In genomic region chr2:33329622-33330021, GRCm38 (mm10) we compare ENCODE assay signal across 17 mouse cellular contexts. TPM values are rescaled to one million over a fixed set of nuclear protein-coding genes. Genes with fewer than 3 reads are reported as not detected.
DNase-seq lines count a peak whose midpoint lies in the region; ATAC-seq lines count a peak whose summit lies in the region.
"Had no signal": no experiment of that assay in that cellular context is flagged by ENCODE, and none has a peak within 500 bp of the region (broad histone marks: within the 10 kb centered on the region; RNA-seq: fewer than 3 reads in every experiment).

No protein-coding gene starts in this region.

- H3K4me1 ChIP-seq in midbrain, embryonic 11.5 days (ENCODE audit: control insufficient read depth, insufficient read depth, low read length): no peaks in the 10 kb centered on the region
- no peaks in the 10 kb centered on the region for H3K4me1 ChIP-seq in midbrain, embryonic 14.5 days (ENCODE audit: control insufficient read depth, insufficient read depth, low read length)
- H3K4me1 ChIP-seq: embryonic facial prominence, embryonic 10.5 days; forebrain, embryonic 13.5 days had no signal

- no peaks in the 10 kb centered on the region for H3K36me3 ChIP-seq in midbrain, embryonic 11.5 days (ENCODE audit: control insufficient read depth, insufficient read depth, low read length)
- 0 out of 2 replicates have a peak, but pooled peaks cover under 1% of the 10 kb centered on the region for H3K36me3 ChIP-seq in midbrain, embryonic 14.5 days (ENCODE audit: control insufficient read depth, insufficient read depth, low read length)
- H3K36me3 ChIP-seq: embryonic facial prominence, embryonic 10.5 days; embryonic facial prominence, embryonic 12.5 days had no signal

- no peak overlapping the region for H3K27ac ChIP-seq in midbrain, embryonic 11.5 days (ENCODE audit: low read depth, low read length)
- no peak overlapping the region for H3K27ac ChIP-seq in midbrain, embryonic 14.5 days (replicated peaks; ENCODE audit: low read depth, low read length)
- H3K27ac ChIP-seq: embryonic facial prominence, embryonic 10.5 days; embryonic facial prominence, embryonic 12.5 days; forebrain, embryonic 13.5 days; forebrain, embryonic 15.5 days had no signal

- H3K9ac ChIP-seq in midbrain, embryonic 11.5 days (ENCODE audit: low read length): no peak overlapping the region
- H3K9ac ChIP-seq in midbrain, embryonic 14.5 days (replicated peaks; ENCODE audit: low read length): no peak overlapping the region
- H3K9ac ChIP-seq: embryonic facial prominence, embryonic 12.5 days; forebrain, embryonic 13.5 days; forebrain, embryonic 15.5 days; forebrain, postnatal 0 days had no signal

- WGBS in midbrain, embryonic 11.5 days: 85% methylated on average over 2 of the region's 3 CpGs
- WGBS in midbrain, embryonic 14.5 days: 92% methylated on average over 2 of the region's 3 CpGs

- peak; percentile 10 for DNase-seq in midbrain, embryonic 11.5 days (ENCODE audit: low spot score, missing footprints)
- no peak for DNase-seq in midbrain, embryonic 14.5 days
- peak; percentile 86 for DNase-seq in 416B (ENCODE audit: low read depth)
- no peak for DNase-seq in embryo, embryonic 9.5 days (ENCODE audit: extremely low spot score)
- DNase-seq: adrenal gland, adult 8-10 months; cerebellum, adult 11-12 months; cerebellum, adult 9-10 months; embryo, embryonic 11 days; forebrain, postnatal 0 days had no signal

- H3K4me3 ChIP-seq in midbrain, embryonic 11.5 days (ENCODE audit: low read depth, low read length): no peak overlapping the region
- H3K4me3 ChIP-seq in midbrain, embryonic 14.5 days (replicated peaks; ENCODE audit: low read depth, low read length): no peak overlapping the region
- H3K4me3 ChIP-seq: embryonic facial prominence, embryonic 10.5 days; embryonic facial prominence, embryonic 12.5 days; forebrain, embryonic 13.5 days; forebrain, embryonic 15.5 days had no signal

- no peaks in the 10 kb centered on the region for H3K9me3 ChIP-seq in midbrain, embryonic 11.5 days (ENCODE audit: control insufficient read depth, low read length)
- H3K9me3 ChIP-seq in midbrain, embryonic 14.5 days (ENCODE audit: control insufficient read depth, low read length): no peaks in the 10 kb centered on the region
- H3K9me3 ChIP-seq: embryonic facial prominence, embryonic 10.5 days; embryonic facial prominence, embryonic 12.5 days; forebrain, embryonic 13.5 days; forebrain, embryonic 15.5 days had no signal

- H3K4me2 ChIP-seq in midbrain, embryonic 11.5 days: no peak overlapping the region
- no peak overlapping the region for H3K4me2 ChIP-seq in midbrain, embryonic 14.5 days (ENCODE audit: low read length)
- H3K4me2 ChIP-seq: embryonic facial prominence, embryonic 12.5 days; forebrain, embryonic 13.5 days; forebrain, embryonic 15.5 days had no signal

- peaks cover 2% of the 10 kb centered on the region; the same call in 1 of the 2 replicates for H3K27me3 ChIP-seq in midbrain, embryonic 11.5 days (ENCODE audit: control insufficient read depth, insufficient read depth, low read length)
- H3K27me3 ChIP-seq in midbrain, embryonic 14.5 days (ENCODE audit: control insufficient read depth, insufficient read depth, low read length): no peaks in the 10 kb centered on the region
- H3K27me3 ChIP-seq: embryonic facial prominence, embryonic 12.5 days; forebrain, embryonic 13.5 days; forebrain, embryonic 15.5 days; Patski had no signal

- no peak for ATAC-seq in midbrain, embryonic 11.5 days (ENCODE audit: low FRiP score)
- ATAC-seq in midbrain, embryonic 14.5 days (ENCODE audit: low FRiP score, low TSS enrichment): no peak
- peak; percentile 50 for ATAC-seq in common myeloid progenitor, adult 5-6 weeks (replicated peaks; ENCODE audit: low read depth, poor library complexity, severe bottlenecking)
- no peak for ATAC-seq in megakaryocyte, adult 5-6 weeks (ENCODE audit: poor library complexity, severe bottlenecking)
- ATAC-seq: activated CD4-positive, CD25-positive, alpha-beta regulatory T cell, adult 4 months; forebrain, embryonic 13.5 days; forebrain, postnatal 0 days; Patski had no signal

RNA-seq across cellular contexts. Expression of gene Ralgps1, which starts 41.7 kb away (rescaled TPM):
- polyA plus RNA-seq in midbrain, embryonic 11.5 days (2014; fragmentation: Nextera tagmentation; extraction: Ambion mirVana): 13.5 and 13.8 TPM in 2 replicates
- 41.1 and 58.8 TPM in 2 replicates for polyA plus RNA-seq in midbrain, embryonic 14.5 days (2014; fragmentation: Nextera tagmentation; extraction: Ambion mirVana)
- total RNA-seq in common myeloid progenitor, adult 5-6 weeks (2017): 2.0 and 2.3 TPM in 2 replicates
- total RNA-seq in megakaryocyte, adult 5-6 weeks (2015): 6.2 and 7.6 TPM in 2 replicates
- 2.0 and 2.7 TPM in 2 replicates for total RNA-seq in megakaryocyte, adult 5-6 weeks (2017)

Comparison
In these comparisons a context has a peak if more than half of its experiments do, and no peak if none do; other contexts are left out.
1. DNase-seq: peak in midbrain, embryonic 11.5 days (single experiment) and 416B (single experiment); none in midbrain, embryonic 14.5 days (single experiment) and embryo, embryonic 9.5 days (single experiment).